Mouse (Mus musculus): ENCODE measurements around the gene Dusp12. TPM values are rescaled to one million over a fixed set of nuclear protein-coding genes. Genes with fewer than 3 reads are reported as not detected.

Gene Dusp12
- polyA plus RNA-seq, 1 experiment from 2014 or later = 48.3 TPM

DNA sequence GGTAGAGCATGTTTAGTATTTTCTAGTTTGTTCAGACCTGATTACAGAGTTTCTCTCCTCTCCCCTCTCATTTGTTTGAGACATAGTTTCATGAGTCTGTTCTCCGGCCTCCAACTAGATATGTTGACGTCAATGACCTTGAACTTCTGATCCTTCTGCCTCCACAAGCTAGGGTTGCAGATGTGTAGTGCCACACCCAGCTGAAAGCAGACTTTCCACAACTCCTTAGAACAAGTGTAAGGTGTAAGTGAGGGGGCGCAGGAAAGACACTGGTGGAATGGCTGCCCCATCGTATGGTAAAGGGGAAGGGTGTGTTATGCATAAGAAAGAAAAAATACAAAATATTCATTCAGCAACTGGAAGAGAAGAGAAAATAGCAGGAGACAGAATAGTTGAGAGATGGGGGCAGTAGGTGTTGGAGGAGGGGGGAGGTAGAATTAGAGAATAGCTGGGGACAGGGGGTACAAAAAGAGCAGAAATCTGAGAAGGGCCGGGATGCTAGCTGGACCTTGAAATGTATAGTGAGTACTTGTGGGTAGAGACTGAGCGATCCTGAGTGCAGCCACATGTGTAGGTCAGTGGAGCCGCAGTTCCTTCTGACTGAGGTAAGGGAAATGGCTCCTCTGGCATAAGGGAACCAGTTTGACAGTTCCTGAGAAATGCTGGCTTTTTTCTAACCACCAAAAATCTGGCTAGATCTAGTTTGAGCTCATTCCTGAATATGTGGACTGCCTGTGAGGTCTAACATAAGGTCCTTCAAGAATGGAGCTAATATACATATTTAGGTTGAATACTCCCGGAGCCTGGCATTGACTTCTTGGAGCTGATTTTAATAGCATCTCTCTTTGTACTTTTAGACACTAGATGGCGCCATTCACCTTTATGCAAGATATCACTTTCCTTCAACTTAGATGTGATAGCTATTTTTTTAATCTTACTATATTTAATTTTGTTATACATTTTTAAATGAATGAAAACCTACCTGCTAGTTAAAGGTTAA lies 9.6 kb upstream of the Dusp12 start:
- no peaks in the 10 kb centered on the region for H3K36me3 ChIP-seq
- no peak overlapping the region for H3K4me2 ChIP-seq
- H3K9ac ChIP-seq = no peak overlapping the region
- H3K4me3 ChIP-seq = no peak overlapping the region
- no peak overlapping the region for H3K27ac ChIP-seq
- H3K27me3 ChIP-seq = 0 out of 2 replicates have a peak, but pooled peaks cover 8% of the 10 kb centered on the region
- no peaks in the 10 kb centered on the region for H3K4me1 ChIP-seq
- H3K9me3 ChIP-seq = no peaks in the 10 kb centered on the region
- no peak for ATAC-seq (ENCODE audit: insufficient number of reproducible peaks, low FRiP score, low TSS enrichment, low read depth)
- WGBS = 64% methylated on average over 9 of the region's 9 CpGs

DNA sequence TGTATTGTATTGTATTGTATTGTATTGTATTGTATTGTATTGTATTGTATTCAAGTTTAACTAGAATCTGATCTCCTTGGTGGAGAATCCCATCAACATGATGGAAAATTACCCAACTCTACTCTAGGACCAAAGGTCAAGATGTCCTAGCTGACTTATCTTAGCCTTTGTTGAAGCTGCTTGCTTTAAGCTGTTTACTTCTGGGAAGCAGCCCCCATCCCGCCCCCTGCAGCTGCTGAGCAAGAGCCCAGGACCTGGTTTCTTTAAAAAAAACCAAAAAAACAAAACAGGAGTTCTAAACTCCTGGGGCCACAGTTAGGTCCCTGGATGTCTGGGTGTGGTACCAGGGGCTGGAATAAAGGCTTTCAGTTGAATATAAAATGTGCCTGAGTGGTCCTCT lies 6.9 kb upstream of the Dusp12 start:
- Histone ChIP-seq H3K27me3 (no peaks in the 10 kb centered on the region), H3K36me3 (no peaks in the 10 kb centered on the region), H3K9ac (no peak overlapping the region), H3K27ac (no peak overlapping the region), H3K4me3 (no peak overlapping the region), H3K4me1 (no peaks in the 10 kb centered on the region), H3K4me2 (no peak overlapping the region), H3K9me3 (no peaks in the 10 kb centered on the region)
- 43% methylated on average over 1 of the region's 1 CpGs for WGBS
- ATAC-seq (ENCODE audit: insufficient number of reproducible peaks, low FRiP score, low TSS enrichment, low read depth) = no peak

DNA sequence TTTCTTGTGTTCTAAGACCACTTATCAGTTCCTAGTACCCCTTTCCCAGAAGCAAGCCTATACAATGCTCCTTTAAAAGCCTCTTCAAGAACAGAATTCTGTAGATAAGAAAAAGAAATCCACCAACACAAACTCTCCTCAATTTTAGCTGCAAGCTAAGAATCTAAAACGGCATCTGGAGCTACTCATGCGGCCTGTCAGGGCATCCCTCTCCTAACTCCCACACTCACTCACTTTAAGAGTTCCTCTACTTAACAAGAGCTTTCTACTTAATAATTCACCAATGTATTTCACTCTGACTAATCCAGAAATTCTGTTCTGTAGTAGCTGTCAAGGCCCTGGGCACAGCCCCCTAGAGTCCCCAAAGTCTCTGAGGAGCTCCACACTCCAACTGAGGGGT lies 6.3 kb upstream of the Dusp12 start:
- no peak for ATAC-seq (ENCODE audit: insufficient number of reproducible peaks, low FRiP score, low TSS enrichment, low read depth)

DNA sequence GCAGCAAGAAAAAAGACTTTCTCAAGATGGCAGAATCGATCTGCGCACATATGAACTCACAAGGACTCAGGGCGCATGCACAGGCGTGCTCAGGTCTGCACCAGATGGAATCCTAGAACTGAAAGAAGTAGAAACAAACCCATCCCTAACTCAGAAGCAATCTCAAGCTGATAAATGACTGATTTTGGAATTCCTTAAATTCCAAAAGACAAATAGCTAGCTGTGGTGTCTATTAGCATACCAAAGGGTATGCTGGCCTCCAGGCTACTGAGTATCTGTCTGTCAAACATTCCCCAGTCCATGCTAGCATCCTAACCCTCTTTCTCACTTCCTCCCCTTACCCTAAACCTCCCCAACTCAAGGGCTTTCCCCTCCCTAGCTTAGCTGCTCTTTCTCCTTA lies 4.0 kb upstream of the Dusp12 start:
- H3K4me1 ChIP-seq = peaks cover 5% of the 10 kb centered on the region; the same call in 1 of the 2 replicates
- no peaks in the 10 kb centered on the region for H3K27me3 ChIP-seq
- H3K9me3 ChIP-seq = no peaks in the 10 kb centered on the region
- 66% methylated on average over 4 of the region's 4 CpGs for WGBS
- no peak overlapping the region for H3K27ac ChIP-seq
- no peak for ATAC-seq (ENCODE audit: insufficient number of reproducible peaks, low FRiP score, low TSS enrichment, low read depth)
- no peak overlapping the region for H3K9ac ChIP-seq
- no peaks in the 10 kb centered on the region for H3K36me3 ChIP-seq
- H3K4me3 ChIP-seq = no peak overlapping the region
- no peak overlapping the region for H3K4me2 ChIP-seq

More for the DNA sequence above, 6.3 kb upstream of the Dusp12 start:
- no peak overlapping the region for H3K4me3 ChIP-seq
- H3K9ac ChIP-seq = no peak overlapping the region
- 48% methylated on average over 2 of the region's 2 CpGs for WGBS
- no peaks in the 10 kb centered on the region for H3K36me3 ChIP-seq
- no peaks in the 10 kb centered on the region for H3K4me1 ChIP-seq
- H3K27ac ChIP-seq = no peak overlapping the region
- no peaks in the 10 kb centered on the region for H3K27me3 ChIP-seq
- no peaks in the 10 kb centered on the region for H3K9me3 ChIP-seq
- no peak overlapping the region for H3K4me2 ChIP-seq

GRCm38 (mm10) chr1:170886044-170886458 lies 711 bp upstream of the Dusp12 start:
- Histone ChIP-seq H3K36me3 (peaks cover 7% of the 10 kb centered on the region), H3K27ac (no peak overlapping the region), H3K9me3 (no peaks in the 10 kb centered on the region), H3K4me2 (no peak overlapping the region), H3K4me3 (no peak overlapping the region), H3K4me1 (peaks cover 14% of the 10 kb centered on the region; the same call in 1 of the 2 replicates), H3K9ac (no peak overlapping the region), H3K27me3 (no peaks in the 10 kb centered on the region)
- ATAC-seq (ENCODE audit: insufficient number of reproducible peaks, low FRiP score, low TSS enrichment, low read depth) = no peak
- 21% methylated on average over 6 of the region's 6 CpGs for WGBS

- H3K4me1 ChIP-seq = peaks cover 14% of the 10 kb centered on the region; the same call in 1 of the 2 replicates
- H3K4me3 ChIP-seq = peak overlapping the region; percentile 88
- ATAC-seq (ENCODE audit: insufficient number of reproducible peaks, low FRiP score, low TSS enrichment, low read depth) = no peak
- H3K36me3 ChIP-seq = peaks cover 21% of the 10 kb centered on the region
- no peaks in the 10 kb centered on the region for H3K9me3 ChIP-seq
- H3K9ac ChIP-seq = peak overlapping the region; percentile 85
- no peaks in the 10 kb centered on the region for H3K27me3 ChIP-seq
- H3K4me2 ChIP-seq = peak overlapping the region; percentile 60
- H3K27ac ChIP-seq = no peak overlapping the region
- WGBS = 9% methylated on average over 8 of the region's 8 CpGs
Measured at GRCm38 (mm10) chr1:170884390-170884789, 950 bp downstream of the Dusp12 start.

DNA sequence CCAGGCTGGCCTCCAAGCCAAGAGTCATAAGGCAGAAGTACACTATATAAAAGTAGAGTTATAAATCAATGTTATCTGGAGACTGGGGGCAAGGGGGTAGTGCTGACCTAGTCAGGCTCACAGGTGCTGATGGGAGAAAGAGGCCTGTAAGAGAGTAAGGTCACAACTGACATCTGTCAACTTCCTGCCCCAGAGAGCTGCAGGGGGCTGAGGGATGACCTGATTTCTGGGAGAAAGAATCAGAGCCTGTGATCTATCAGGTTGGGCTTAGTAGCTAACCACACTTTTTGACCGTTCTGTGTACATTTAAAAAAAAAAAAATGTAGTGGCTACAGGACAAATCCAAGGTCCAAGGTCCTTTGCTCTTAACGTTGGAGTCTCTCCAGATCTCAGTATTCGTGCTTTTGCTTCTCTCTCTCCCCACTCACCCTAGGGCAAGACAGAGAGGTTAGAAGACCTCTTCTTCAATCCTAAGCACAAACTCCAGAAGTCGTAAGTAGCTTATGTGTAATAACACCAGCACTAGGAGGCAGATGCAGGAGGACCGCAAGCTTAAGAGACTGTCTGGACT lies 2.3 kb downstream of the Dusp12 start:
- H3K36me3 ChIP-seq = peaks cover 27% of the 10 kb centered on the region
- no peaks in the 10 kb centered on the region for H3K9me3 ChIP-seq
- H3K4me2 ChIP-seq = no peak overlapping the region
- no peak overlapping the region for H3K9ac ChIP-seq
- WGBS = 79% methylated on average over 5 of the region's 5 CpGs
- H3K4me3 ChIP-seq = no peak overlapping the region
- ATAC-seq (ENCODE audit: insufficient number of reproducible peaks, low FRiP score, low TSS enrichment, low read depth) = no peak
- H3K4me1 ChIP-seq = peaks cover 14% of the 10 kb centered on the region; the same call in 1 of the 2 replicates
- H3K27me3 ChIP-seq = no peaks in the 10 kb centered on the region
- H3K27ac ChIP-seq = no peak overlapping the region

DNA sequence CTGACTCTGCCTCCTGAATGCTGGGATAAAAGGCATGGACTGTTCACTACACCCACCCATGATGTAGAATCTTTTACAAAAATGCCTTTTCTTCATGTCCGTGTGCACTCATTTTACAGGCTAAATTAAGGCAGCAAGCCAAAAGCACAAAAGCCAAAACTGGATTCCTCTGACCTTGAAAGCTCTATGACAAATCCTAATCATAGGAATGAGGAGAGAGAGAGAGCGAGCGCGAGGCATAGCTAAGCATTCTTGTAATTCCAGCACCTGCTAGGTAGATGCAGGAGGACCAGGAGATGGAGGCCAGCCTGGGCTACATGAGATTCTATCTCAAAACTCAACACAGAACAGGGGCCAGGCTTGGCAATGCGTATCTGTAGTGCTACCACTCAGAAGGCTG lies 8.4 kb downstream of the Dusp12 start:
- Histone ChIP-seq H3K4me3 (no peak overlapping the region), H3K9ac (no peak overlapping the region), H3K27me3 (no peaks in the 10 kb centered on the region), H3K27ac (no peak overlapping the region), H3K4me2 (no peak overlapping the region), H3K36me3 (peaks cover 64% of the 10 kb centered on the region), H3K9me3 (no peaks in the 10 kb centered on the region), H3K4me1 (no peaks in the 10 kb centered on the region)
- WGBS = 84% methylated on average over 5 of the region's 5 CpGs
- ATAC-seq (ENCODE audit: insufficient number of reproducible peaks, low FRiP score, low TSS enrichment, low read depth) = no peak

GRCm38 (mm10) chr1:170875676-170876075 lies 9.7 kb downstream of the Dusp12 start:
- no peaks in the 10 kb centered on the region for H3K27me3 ChIP-seq
- ATAC-seq (ENCODE audit: insufficient number of reproducible peaks, low FRiP score, low TSS enrichment, low read depth) = no peak
- no peaks in the 10 kb centered on the region for H3K9me3 ChIP-seq
- H3K36me3 ChIP-seq = peaks cover 59% of the 10 kb centered on the region
- WGBS = 82% methylated on average over 3 of the region's 3 CpGs
- no peak overlapping the region for H3K9ac ChIP-seq
- no peaks in the 10 kb centered on the region for H3K4me1 ChIP-seq
- H3K4me3 ChIP-seq = no peak overlapping the region
- no peak overlapping the region for H3K27ac ChIP-seq
- no peak overlapping the region for H3K4me2 ChIP-seq

DNA sequence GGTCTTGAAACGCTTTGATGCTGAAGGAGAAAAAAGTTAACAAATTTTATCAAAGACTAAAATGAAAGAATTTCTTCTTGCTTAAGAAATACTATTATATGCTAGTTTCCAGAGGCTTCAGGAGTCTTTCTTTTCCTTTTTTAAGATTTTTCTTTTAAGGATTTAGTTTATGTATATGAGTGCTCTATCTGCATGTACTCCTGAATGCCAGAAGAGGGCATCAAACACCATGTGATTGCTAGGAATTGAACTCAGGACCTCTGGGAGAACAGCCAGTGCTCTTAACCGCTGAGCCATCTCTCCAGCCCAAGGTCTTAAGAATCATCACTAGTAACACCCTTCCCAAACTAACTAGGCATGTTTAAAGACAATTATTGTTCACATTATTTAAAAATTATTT lies 13.4 kb downstream of the Dusp12 start:
- H3K4me1 ChIP-seq = peaks cover 2% of the 10 kb centered on the region; the same call in 1 of the 2 replicates
- ATAC-seq (ENCODE audit: insufficient number of reproducible peaks, low FRiP score, low TSS enrichment, low read depth) = no peak
- no peak overlapping the region for H3K4me2 ChIP-seq
- H3K9me3 ChIP-seq = no peaks in the 10 kb centered on the region
- no peaks in the 10 kb centered on the region for H3K27me3 ChIP-seq
- H3K4me3 ChIP-seq = no peak overlapping the region
- no peak overlapping the region for H3K9ac ChIP-seq
- 96% methylated on average over 2 of the region's 2 CpGs for WGBS
- H3K36me3 ChIP-seq = peaks cover 39% of the 10 kb centered on the region
- H3K27ac ChIP-seq = no peak overlapping the region

GRCm38 (mm10) chr1:170871402-170871801 lies 13.9 kb downstream of the Dusp12 start:
- no peaks in the 10 kb centered on the region for H3K27me3 ChIP-seq
- WGBS = 88% methylated on average over 6 of the region's 6 CpGs
- ATAC-seq (ENCODE audit: insufficient number of reproducible peaks, low FRiP score, low TSS enrichment, low read depth) = no peak
- no peaks in the 10 kb centered on the region for H3K9me3 ChIP-seq
- peaks cover 7% of the 10 kb centered on the region; the same call in 1 of the 2 replicates for H3K4me1 ChIP-seq
- H3K4me3 ChIP-seq = no peak overlapping the region
- H3K27ac ChIP-seq = no peak overlapping the region
- H3K9ac ChIP-seq = no peak overlapping the region
- H3K36me3 ChIP-seq = peaks cover 35% of the 10 kb centered on the region
- H3K4me2 ChIP-seq = no peak overlapping the region

GRCm38 (mm10) chr1:170868905-170869283 lies 16.4 kb downstream of the Dusp12 start:
- WGBS = 17% methylated on average over 14 of the region's 14 CpGs
- H3K4me3 ChIP-seq = peak overlapping the region; percentile 91
- peak overlapping the region; percentile 44; the same call in 1 of the 2 replicates for H3K9ac ChIP-seq
- H3K27me3 ChIP-seq = no peaks in the 10 kb centered on the region
- no peaks in the 10 kb centered on the region for H3K9me3 ChIP-seq
- peak overlapping the region; percentile 72 for H3K4me2 ChIP-seq
- peaks cover 16% of the 10 kb centered on the region for H3K36me3 ChIP-seq
- peaks cover 7% of the 10 kb centered on the region; the same call in 1 of the 2 replicates for H3K4me1 ChIP-seq
- no peak overlapping the region for H3K27ac ChIP-seq
- no peak for ATAC-seq (ENCODE audit: insufficient number of reproducible peaks, low FRiP score, low TSS enrichment, low read depth)
